Mouse (Mus musculus) kidney, adult 2 months (tissue): ENCODE results near the gene Nudt19.

ENCODE experiments used
- CTCF ChIP-seq: fragments of 200-500 bp; conservative IDR thresholded peaks from 2 replicates; pipeline ENCODE4 v1.5.1; 2011; ENCODE audit warnings: low read depth, mild to moderate bottlenecking, control low read depth, low read length, moderate library complexity, mixed read lengths; ENCODE audit not compliant: insufficient read depth, insufficient read length
- POLR2A ChIP-seq: fragments of 200-500 bp; IDR thresholded peaks from one replicate; pipeline ENCODE4 v1.6.1; 2011; ENCODE audit warnings: low read depth, low read length, control low read depth

- TF ChIP-seq CTCF (no peak), POLR2A (no peak)
These were observed 8.2 kb upstream of the Nudt19 start for GRCm38 (mm10) chr7:35564067-35564865.
